Mouse (Mus musculus) kidney, embryonic 16.5 days (tissue): ENCODE measurements around the gene Cpvl. TPM values are rescaled to one million over a fixed set of nuclear protein-coding genes. Genes with fewer than 3 reads are reported as not detected.

ENCODE experiments used
- ATAC-seq: fragments of 200-750 bp; cut with Nextera tagmentation; 2 replicates; pipeline ENCODE4 v1.8.0; 2017; ENCODE audit warnings: moderate TSS enrichment; ENCODE audit not compliant: low FRiP score, low TSS enrichment
- H3K27ac ChIP-seq: fragments of 300-500 bp; sonication (generic); 2 replicates; pipeline ENCODE4 v1.5.1; 2014; ENCODE audit warnings: low read length
- H3K27me3 ChIP-seq: fragments of 300-500 bp; sonication (generic); 2 replicates; pipeline ENCODE4 v1.6.1; 2014; ENCODE audit warnings: low read length, control low read depth, mixed read lengths; ENCODE audit not compliant: insufficient read depth
- H3K36me3 ChIP-seq: fragments of 300-500 bp; sonication (generic); 2 replicates; pipeline ENCODE4 v1.6.1; 2014; ENCODE audit warnings: low read length, control low read depth, mixed read lengths; ENCODE audit not compliant: insufficient read depth
- H3K4me1 ChIP-seq: fragments of 300-500 bp; sonication (generic); 2 replicates; pipeline ENCODE4 v1.6.1; 2014; ENCODE audit warnings: low read length, control low read depth, mixed read lengths; ENCODE audit not compliant: insufficient read depth
- H3K4me2 ChIP-seq: fragments of 300-500 bp; sonication (generic); replicated peaks from 2 replicates; pipeline ENCODE4 v1.6.1; 2014; ENCODE audit warnings: low read depth, low read length
- H3K4me3 ChIP-seq: fragments of 300-500 bp; sonication (generic); 2 replicates; pipeline ENCODE4 v1.5.1; 2014; ENCODE audit warnings: mild to moderate bottlenecking, low read length
- H3K9ac ChIP-seq: fragments of 300-500 bp; sonication (generic); replicated peaks from 2 replicates; pipeline ENCODE4 v1.6.1; 2014; ENCODE audit warnings: low read length
- H3K9me3 ChIP-seq: fragments of 300-500 bp; sonication (generic); 2 replicates; pipeline ENCODE4 v1.6.1; 2016; ENCODE audit warnings: low read length, control low read depth
- WGBS: fragments of 180-500 bp; shearing (Covaris S2); extraction: QIAGEN DNeasy Blood & Tissue Kit; methylation state at CpG from one replicate; pipeline ENCODE4 v1.1.7; 2014; 5-methylcytosine and 5-hydroxymethylcytosine counted together
- polyA plus RNA-seq: library from polyadenylated mRNA; unstranded; fragments of >200 nt; fragmentation: Nextera tagmentation; extraction: Ambion mirVana; gene quantifications from 2 replicates; pipeline ENCODE4 v1.2.1, GENCODE M21; 2015

Cpvl gene
- polyA plus RNA-seq, 1 experiment from 2014 or later = 0.35 TPM

GRCm38 (mm10) chr6:53883405-53883804 is 95.1 kb downstream of the Cpvl start:
- no peak overlapping the region for H3K27ac ChIP-seq
- H3K36me3 ChIP-seq = no peaks in the 10 kb centered on the region
- H3K4me3 ChIP-seq = no peak overlapping the region
- peaks cover 36% of the 10 kb centered on the region for H3K4me1 ChIP-seq
- no peak overlapping the region for H3K9ac ChIP-seq
- no peaks in the 10 kb centered on the region for H3K9me3 ChIP-seq
- no peak overlapping the region for H3K4me2 ChIP-seq
- no peak for ATAC-seq
- H3K27me3 ChIP-seq = no peaks in the 10 kb centered on the region
- 74% methylated on average over 7 of the region's 7 CpGs for WGBS

GRCm38 (mm10) chr6:53881623-53882022 is 96.8 kb downstream of the Cpvl start:
- Histone ChIP-seq H3K4me2 (peak overlapping the region; percentile 45; the same call in 1 of the 2 replicates), H3K27me3 (no peaks in the 10 kb centered on the region), H3K9me3 (no peaks in the 10 kb centered on the region), H3K36me3 (no peaks in the 10 kb centered on the region), H3K4me3 (no peak overlapping the region), H3K27ac (no peak overlapping the region), H3K9ac (no peak overlapping the region), H3K4me1 (peaks cover 36% of the 10 kb centered on the region)
- WGBS = 33% methylated on average over 10 of the region's 10 CpGs
- ATAC-seq = no peak

GRCm38 (mm10) chr6:53881235-53881606 is 97.2 kb downstream of the Cpvl start:
- H3K9ac ChIP-seq = no peak overlapping the region
- no peaks in the 10 kb centered on the region for H3K36me3 ChIP-seq
- peak overlapping the region; percentile 45 for H3K4me2 ChIP-seq
- WGBS = 20% methylated on average over 5 of the region's 5 CpGs
- H3K4me3 ChIP-seq = peak overlapping the region; percentile 24; the same call in 1 of the 2 replicates
- peaks cover 36% of the 10 kb centered on the region for H3K4me1 ChIP-seq
- H3K27ac ChIP-seq = peak overlapping the region; percentile 81
- H3K27me3 ChIP-seq = no peaks in the 10 kb centered on the region
- 0 out of 2 replicates have a peak, but pooled peaks have one; percentile 2 for ATAC-seq
- no peaks in the 10 kb centered on the region for H3K9me3 ChIP-seq

GRCm38 (mm10) chr6:53880530-53881234 is 97.8 kb downstream of the Cpvl start:
- ATAC-seq = peak; percentile 46; the same call in 1 of the 2 replicates
- Histone ChIP-seq H3K9me3 (no peaks in the 10 kb centered on the region), H3K4me1 (peaks cover 36% of the 10 kb centered on the region), H3K4me2 (peak overlapping the region; percentile 45), H3K9ac (peak overlapping the region; percentile 34; the same call in 1 of the 2 replicates), H3K27ac (peak overlapping the region; percentile 81), H3K27me3 (no peaks in the 10 kb centered on the region), H3K4me3 (peak overlapping the region; percentile 24), H3K36me3 (no peaks in the 10 kb centered on the region)
- 6% methylated on average over 14 of the region's 14 CpGs for WGBS

GRCm38 (mm10) chr6:53879567-53879966 is 98.9 kb downstream of the Cpvl start:
- Histone ChIP-seq H3K36me3 (no peaks in the 10 kb centered on the region), H3K27ac (no peak overlapping the region), H3K4me3 (no peak overlapping the region), H3K9me3 (no peaks in the 10 kb centered on the region), H3K4me2 (no peak overlapping the region), H3K27me3 (no peaks in the 10 kb centered on the region), H3K9ac (no peak overlapping the region), H3K4me1 (peaks cover 32% of the 10 kb centered on the region)
- 76% methylated on average over 8 of the region's 8 CpGs for WGBS
- no peak for ATAC-seq

GRCm38 (mm10) chr6:53874881-53875429 is 103.5 kb downstream of the Cpvl start:
- Histone ChIP-seq H3K9me3 (no peaks in the 10 kb centered on the region), H3K9ac (no peak overlapping the region), H3K27ac (no peak overlapping the region), H3K4me1 (0 out of 2 replicates have a peak, but pooled peaks cover 2% of the 10 kb centered on the region), H3K36me3 (no peaks in the 10 kb centered on the region), H3K27me3 (no peaks in the 10 kb centered on the region), H3K4me2 (no peak overlapping the region), H3K4me3 (no peak overlapping the region)
- no peak for ATAC-seq
- whole genome bisulfite sequencing = 87% methylated on average over 9 of the region's 9 CpGs

- Histone ChIP-seq H3K27ac (no peak overlapping the region), H3K9ac (no peak overlapping the region), H3K4me2 (no peak overlapping the region), H3K4me3 (no peak overlapping the region), H3K9me3 (no peaks in the 10 kb centered on the region), H3K36me3 (no peaks in the 10 kb centered on the region), H3K27me3 (no peaks in the 10 kb centered on the region), H3K4me1 (0 out of 2 replicates have a peak, but pooled peaks cover 2% of the 10 kb centered on the region)
- ATAC-seq = no peak
- WGBS = 93% methylated on average over 6 of the region's 6 CpGs
These were observed 106.6 kb downstream of the Cpvl start for GRCm38 (mm10) chr6:53871903-53872302.

GRCm38 (mm10) chr6:53863011-53863410 is 115.5 kb downstream of the Cpvl start:
- H3K27me3 ChIP-seq = no peaks in the 10 kb centered on the region
- no peaks in the 10 kb centered on the region for H3K9me3 ChIP-seq
- no peaks in the 10 kb centered on the region for H3K36me3 ChIP-seq
- 22% methylated on average over 2 of the region's 2 CpGs for WGBS
- 0 out of 2 replicates have a peak, but pooled peaks cover 4% of the 10 kb centered on the region for H3K4me1 ChIP-seq
- H3K4me3 ChIP-seq = no peak overlapping the region
- H3K4me2 ChIP-seq = no peak overlapping the region
- no peak overlapping the region for H3K9ac ChIP-seq
- ATAC-seq = no peak
- no peak overlapping the region for H3K27ac ChIP-seq

- no peak overlapping the region for H3K27ac ChIP-seq
- no peaks in the 10 kb centered on the region for H3K27me3 ChIP-seq
- WGBS = 25% methylated on average over 1 of the region's 1 CpGs
- peaks cover 10% of the 10 kb centered on the region; the same call in 1 of the 2 replicates for H3K4me1 ChIP-seq
- no peaks in the 10 kb centered on the region for H3K36me3 ChIP-seq
- no peak overlapping the region for H3K4me2 ChIP-seq
- ATAC-seq = no peak
- H3K9ac ChIP-seq = no peak overlapping the region
- H3K4me3 ChIP-seq = no peak overlapping the region
- no peaks in the 10 kb centered on the region for H3K9me3 ChIP-seq
These were observed 119.4 kb downstream of the Cpvl start for GRCm38 (mm10) chr6:53859106-53859505.

- no peak for ATAC-seq
- no peak overlapping the region for H3K27ac ChIP-seq
- H3K36me3 ChIP-seq = no peaks in the 10 kb centered on the region
- H3K4me3 ChIP-seq = no peak overlapping the region
- no peak overlapping the region for H3K9ac ChIP-seq
- H3K27me3 ChIP-seq = no peaks in the 10 kb centered on the region
- H3K4me1 ChIP-seq = peaks cover 21% of the 10 kb centered on the region
- no peaks in the 10 kb centered on the region for H3K9me3 ChIP-seq
- 83% methylated on average over 7 of the region's 7 CpGs for WGBS
- no peak overlapping the region for H3K4me2 ChIP-seq
These were observed 120.6 kb downstream of the Cpvl start for GRCm38 (mm10) chr6:53857822-53858221.
